Mouse (Mus musculus) myocyte (in vitro differentiated cells): Measurements from ENCODE around the gene Clic3.

Source experiments
- CEBPB ChIP-seq: IDR thresholded peaks from 2 replicates; pipeline ENCODE4 v1.6.1; 2011; ENCODE audit warnings: mild to moderate bottlenecking, moderate library complexity; ENCODE audit not compliant: poor library complexity, insufficient read depth, severe bottlenecking
- E2F4 ChIP-seq: IDR thresholded peaks from one replicate; pipeline ENCODE4 v1.6.1; 2011; ENCODE audit warnings: mild to moderate bottlenecking, control low read depth, moderate library complexity; ENCODE audit not compliant: insufficient read depth
- MAX ChIP-seq: IDR thresholded peaks from one replicate; pipeline ENCODE4 v1.6.1; 2011; ENCODE audit warnings: low read depth, mild to moderate bottlenecking, control low read depth
- MYOD1 ChIP-seq, 3 experiments: IDR thresholded peaks; one replicate each; pipeline ENCODE4 v1.6.1; 2011; ENCODE audit warnings: control low read depth in 2 of 3, low read depth in 2 of 3, mild to moderate bottlenecking in 2 of 3, moderate library complexity in 1 of 3; ENCODE audit not compliant: insufficient read length in 2 of 3, control insufficient read depth in 1 of 3
- MYOG ChIP-seq, 3 experiments: IDR thresholded peaks; one replicate each; pipeline ENCODE4 v1.6.1; 2011; ENCODE audit warnings: control low read depth in 2 of 3, low read depth in 2 of 3, mild to moderate bottlenecking in 2 of 3; ENCODE audit not compliant: insufficient read length in 2 of 3, control insufficient read depth in 1 of 3, insufficient read depth in 1 of 3
- POLR2A ChIP-seq: IDR thresholded peaks from one replicate; pipeline ENCODE4 v1.6.1; 2011; ENCODE audit warnings: low read depth, mild to moderate bottlenecking, control low read depth, moderate library complexity; ENCODE audit not compliant: insufficient read length
- POLR2AphosphoS2 ChIP-seq: IDR thresholded peaks from one replicate; pipeline ENCODE4 v1.6.1; 2011; ENCODE audit warnings: low read depth, control low read depth; ENCODE audit not compliant: insufficient read length
- REST ChIP-seq: IDR thresholded peaks from one replicate; pipeline ENCODE4 v1.6.1; 2011; ENCODE audit warnings: mild to moderate bottlenecking, control low read depth, moderate library complexity; ENCODE audit not compliant: insufficient read depth, insufficient read length
- TCF12 ChIP-seq: IDR thresholded peaks from one replicate; pipeline ENCODE4 v1.6.1; 2011; ENCODE audit warnings: mild to moderate bottlenecking, control low read depth; ENCODE audit not compliant: poor library complexity, insufficient read depth, severe bottlenecking
- USF1 ChIP-seq: IDR thresholded peaks from one replicate; pipeline ENCODE4 v1.6.1; 2011; ENCODE audit warnings: low read depth, mild to moderate bottlenecking, control low read depth, moderate library complexity

GRCm38 (mm10) chr2:25423626-25424025, 33.0 kb upstream of the Clic3 start:
- TF ChIP-seq POLR2A (no peak), MAX (no peak), CEBPB (no peak), USF1 (no peak), TCF12 (no peak), E2F4 (no peak), REST (no peak), MYOD1 (IDR thresholded peaks at IDR 0.05; ENCODE audit: control insufficient read depth in 1 of 3, insufficient read length in 2 of 3, low read depth in 2 of 3) (no peak), MYOG (IDR thresholded peaks at IDR 0.05; ENCODE audit: control insufficient read depth in 1 of 3, insufficient read depth in 1 of 3, insufficient read length in 2 of 3, low read depth in 2 of 3) (no peak), POLR2AphosphoS2 (no peak)
